Mouse (Mus musculus): ENCODE results near the gene St3gal3.

- TF ChIP-seq CTCF (IDR thresholded peaks at IDR 0.05; ENCODE audit: extremely low read depth, insufficient read depth, insufficient read length, insufficient replicate concordance) (no peak), POLR2A (IDR thresholded peaks at IDR 0.05; ENCODE audit: low read depth, low read length) (no peak)
These were observed 9.6 kb upstream of the St3gal3 start for GRCm38 (mm10) chr4:118144324-118144723.
